Mouse (Mus musculus) MEL (cell line): ENCODE data around the gene Cep55.

Experiments
- BHLHE40 ChIP-seq: IDR thresholded peaks from 2 replicates; pipeline ENCODE4 v1.6.1; 2012; ENCODE audit warnings: low read depth, mild to moderate bottlenecking, inconsistent platforms, low read length, improper control_type of control experiment, borderline replicate concordance
- CTCF ChIP-seq, 3 experiments: IDR thresholded peaks in 2 of 3; conservative IDR thresholded peaks in 1 of 3; 2 replicates each; pipeline ENCODE4 v1.5.1; 2011 to 2012; ENCODE audit warnings: low read length in 3 of 3, low read depth in 2 of 3, mild to moderate bottlenecking in 2 of 3, improper control_type of control experiment in 1 of 3, inconsistent platforms in 1 of 3, mixed read lengths in 1 of 3, moderate library complexity in 1 of 3; ENCODE audit not compliant: control insufficient read depth in 1 of 3, insufficient read depth in 1 of 3, poor library complexity in 1 of 3, severe bottlenecking in 1 of 3
- EP300 ChIP-seq, 2 experiments: IDR thresholded peaks; 2 replicates each; pipeline ENCODE4 v1.6.1; 2011; ENCODE audit warnings: improper control_type of control experiment in 2 of 2, low read length in 2 of 2, low read depth in 1 of 2, mild to moderate bottlenecking in 1 of 2
- NELFE ChIP-seq: IDR thresholded peaks from 2 replicates; pipeline ENCODE4 v1.6.1; 2011; ENCODE audit warnings: low read depth, low read length, improper control_type of control experiment
- POLR2A ChIP-seq, 2 experiments: IDR thresholded peaks; 2 replicates each; pipeline ENCODE4 v1.6.1; 2011 to 2012; ENCODE audit warnings: low read length in 2 of 2, mild to moderate bottlenecking in 2 of 2, control low read depth in 1 of 2, improper control_type of control experiment in 1 of 2, low read depth in 1 of 2, moderate library complexity in 1 of 2; ENCODE audit not compliant: control insufficient read depth in 1 of 2, insufficient read depth in 1 of 2, poor library complexity in 1 of 2
- POLR2AphosphoS5 ChIP-seq: IDR thresholded peaks from 2 replicates; pipeline ENCODE4 v1.6.1; 2012; ENCODE audit warnings: low read depth, borderline replicate concordance, mild to moderate bottlenecking, inconsistent platforms, low read length, moderate library complexity, mixed read lengths
- RAD21 ChIP-seq: IDR thresholded peaks from 2 replicates; pipeline ENCODE4 v1.6.1; 2011; ENCODE audit warnings: mild to moderate bottlenecking, low read depth, low read length, improper control_type of control experiment
- USF2 ChIP-seq, 2 experiments: IDR thresholded peaks; 2 replicates each; pipeline ENCODE4 v1.6.1; 2011 to 2012; ENCODE audit warnings: improper control_type of control experiment in 2 of 2, low read length in 2 of 2, borderline replicate concordance in 1 of 2, inconsistent platforms in 1 of 2, low read depth in 1 of 2, mild to moderate bottlenecking in 1 of 2; ENCODE audit not compliant: insufficient read depth in 1 of 2
- ZMIZ1 ChIP-seq: IDR thresholded peaks from 2 replicates; pipeline ENCODE4 v1.6.1; 2012; ENCODE audit warnings: low read depth, mild to moderate bottlenecking, inconsistent platforms, low read length, improper control_type of control experiment, moderate library complexity

- TF ChIP-seq EP300 (IDR thresholded peaks at IDR 0.05; ENCODE audit: low read depth in 1 of 2, low read length in 2 of 2) (peak; percentile 62 to 81), CTCF (IDR thresholded peaks at IDR 0.05 in 2 of 3, conservative IDR thresholded peaks at IDR 0.05 in 1 of 3; ENCODE audit: control insufficient read depth in 1 of 3, insufficient read depth in 1 of 3, low read depth in 2 of 3, low read length in 3 of 3, poor library complexity in 1 of 3, severe bottlenecking in 1 of 3) (no peak), POLR2AphosphoS5 (no peak), POLR2A (IDR thresholded peaks at IDR 0.05; ENCODE audit: control insufficient read depth in 1 of 2, insufficient read depth in 1 of 2, low read depth in 1 of 2, low read length in 2 of 2, poor library complexity in 1 of 2) (no peak), RAD21 (no peak), NELFE (no peak), USF2 (IDR thresholded peaks at IDR 0.05; ENCODE audit: borderline replicate concordance in 1 of 2, insufficient read depth in 1 of 2, low read depth in 1 of 2, low read length in 2 of 2) (no peak), BHLHE40 (no peak), ZMIZ1 (no peak)
Measured at GRCm38 (mm10) chr19:38054149-38054719, 577 bp upstream of the Cep55 start.
